Mouse (Mus musculus) adrenal gland (tissue): ENCODE measurements around the gene Numa1.
"Not testable (repeated sequence)": the region's sequence is repeated elsewhere in the genome, so short reads cannot be mapped to it uniquely, and the experiment has no call there.

Experiments
- intact Hi-C: fragments of 180-260 bp; cut with DNase I; formaldehyde crosslinking; loops from one replicate; pipeline ENCODE4 v1.15.1; 2025

Numa1 gene

GRCm38 (mm10) chr7:101973730-101974129 is 39.8 kb downstream of the Numa1 start:
- intact Hi-C loops, result loop anchor here (5.0 kb wide), 1 partner anchor 41 kb away; the partner anchor contains the start of genes Lrrc51 and Numa1

- intact Hi-C loops, result loop anchor here (5.0 kb wide), 1 partner anchor 42 kb away; the partner anchor contains the start of genes Lrrc51 and Numa1
These were observed 40.6 kb downstream of the Numa1 start for GRCm38 (mm10) chr7:101974505-101974904.

GRCm38 (mm10) chr7:101982735-101983134 is 48.8 kb downstream of the Numa1 start:
- intact Hi-C loops, result no loop called here

GRCm38 (mm10) chr7:101985081-101985480 is 51.2 kb downstream of the Numa1 start:
- intact Hi-C loops, result no loop called here

- intact Hi-C loops, result loop anchor here (5.0 kb wide), 1 partner anchor 63 kb away; no protein-coding TSS in a partner anchor
These were observed 60.3 kb downstream of the Numa1 start for GRCm38 (mm10) chr7:101994241-101994640.

GRCm38 (mm10) chr7:101998194-101998927 is 64.5 kb downstream of the Numa1 start:
- intact Hi-C loops, result loop anchor here (2.0 to 5.0 kb wide), 2 partner anchors 36 to 79 kb away; no protein-coding TSS in a partner anchor

GRCm38 (mm10) chr7:101999461-102000151 is 65.7 kb downstream of the Numa1 start:
- intact Hi-C loops, result loop anchor here (2.0 to 5.0 kb wide), 2 partner anchors 35 to 78 kb away; no protein-coding TSS in a partner anchor

- intact Hi-C loops, result no loop called here
These were observed 66.4 kb downstream of the Numa1 start for GRCm38 (mm10) chr7:102000296-102000695.

GRCm38 (mm10) chr7:102000921-102001630 is 67.2 kb downstream of the Numa1 start:
- intact Hi-C loops, result no loop called here

- intact Hi-C loops, result no loop called here
These were observed 72.6 kb downstream of the Numa1 start for GRCm38 (mm10) chr7:102006520-102006919.

GRCm38 (mm10) chr7:102011855-102012254 is 77.9 kb downstream of the Numa1 start:
- intact Hi-C loops, result no loop called here

GRCm38 (mm10) chr7:102013416-102013815 is 79.5 kb downstream of the Numa1 start:
- intact Hi-C loops, result no loop called here

GRCm38 (mm10) chr7:102014995-102015394 is 81.1 kb downstream of the Numa1 start:
- intact Hi-C loops, result no loop called here

GRCm38 (mm10) chr7:102016936-102017335 is 83.0 kb downstream of the Numa1 start:
- intact Hi-C loops, result no loop called here

- intact Hi-C loops, result no loop called here
These were observed 83.5 kb downstream of the Numa1 start for GRCm38 (mm10) chr7:102017452-102017851.

- intact Hi-C loops, result no loop called here
These were observed 84.1 kb downstream of the Numa1 start for GRCm38 (mm10) chr7:102018034-102018433.

GRCm38 (mm10) chr7:102018590-102018989 is 84.7 kb downstream of the Numa1 start, which contains the start of gene Il18bp:
TSS of gene Il18bp (minus strand) at chr7:102018690.
- intact Hi-C loops, result no loop called here

- intact Hi-C loops, result no loop called here
These were observed 85.5 kb downstream of the Numa1 start for GRCm38 (mm10) chr7:102019362-102019761.

GRCm38 (mm10) chr7:102020934-102021333 is 87.0 kb downstream of the Numa1 start:
- intact Hi-C loops, result not testable (repeated sequence)

GRCm38 (mm10) chr7:102023821-102024220 is 89.9 kb downstream of the Numa1 start:
- intact Hi-C loops, result no loop called here
